Mouse (Mus musculus) 3T3-L1 (cell line): Measurements from ENCODE around the gene Kcnq2.

Experiments used
- DNase-seq: peaks from one replicate; pipeline ENCODE4 v3.0.0-alpha.2; 2015; ENCODE audit warnings: low read depth, low spot score

Gene Kcnq2

GRCm38 (mm10) chr2:181104111-181104510 lies 31.0 kb downstream of the Kcnq2 start:
- DNase-seq: no peak

GRCm38 (mm10) chr2:181102161-181102560 lies 32.9 kb downstream of the Kcnq2 start:
- no peak for DNase-seq

GRCm38 (mm10) chr2:181101626-181102025 lies 33.5 kb downstream of the Kcnq2 start:
- no peak for DNase-seq

GRCm38 (mm10) chr2:181100087-181100486 lies 35.0 kb downstream of the Kcnq2 start:
- no peak for DNase-seq

GRCm38 (mm10) chr2:181090123-181090522 lies 45.0 kb downstream of the Kcnq2 start:
- DNase-seq: no peak

GRCm38 (mm10) chr2:181084997-181085396 lies 50.1 kb downstream of the Kcnq2 start:
- no peak for DNase-seq

- peak; percentile 18 for DNase-seq
Measured at GRCm38 (mm10) chr2:181083945-181084344, 51.2 kb downstream of the Kcnq2 start.

- DNase-seq: peak; percentile 61
Measured at GRCm38 (mm10) chr2:181080886-181081285, 54.2 kb downstream of the Kcnq2 start.

- no peak for DNase-seq
Measured at GRCm38 (mm10) chr2:181079518-181079917, 55.6 kb downstream of the Kcnq2 start.

- DNase-seq: no peak
Measured at GRCm38 (mm10) chr2:181078908-181079307, 56.2 kb downstream of the Kcnq2 start.

- no peak for DNase-seq
Measured at GRCm38 (mm10) chr2:181075501-181075900, 59.6 kb downstream of the Kcnq2 start.

- DNase-seq: no peak
Measured at GRCm38 (mm10) chr2:181072403-181072714, 62.7 kb downstream of the Kcnq2 start.

- peak; percentile 92 for DNase-seq
Measured at GRCm38 (mm10) chr2:181071706-181072402, 63.2 kb downstream of the Kcnq2 start.

GRCm38 (mm10) chr2:181070136-181070535 lies 65.0 kb downstream of the Kcnq2 start:
- DNase-seq: no peak

GRCm38 (mm10) chr2:181068499-181068898 lies 66.6 kb downstream of the Kcnq2 start:
- no peak for DNase-seq

GRCm38 (mm10) chr2:181065827-181066226 lies 69.3 kb downstream of the Kcnq2 start:
- no peak for DNase-seq

- DNase-seq: peak; percentile 88
Measured at GRCm38 (mm10) chr2:181060127-181060526, 75.0 kb downstream of the Kcnq2 start.

GRCm38 (mm10) chr2:181058193-181058592 lies 76.9 kb downstream of the Kcnq2 start:
- DNase-seq: no peak

GRCm38 (mm10) chr2:181057341-181057740 lies 77.8 kb downstream of the Kcnq2 start:
- DNase-seq: no peak

- no peak for DNase-seq
Measured at GRCm38 (mm10) chr2:181052171-181052570, 82.9 kb downstream of the Kcnq2 start.

- DNase-seq: no peak
Measured at GRCm38 (mm10) chr2:181048986-181049385, 86.1 kb downstream of the Kcnq2 start.

- peak; percentile 14 for DNase-seq
Measured at GRCm38 (mm10) chr2:181048252-181048945, 86.7 kb downstream of the Kcnq2 start.

- no peak for DNase-seq
Measured at GRCm38 (mm10) chr2:181044001-181044400, 91.1 kb downstream of the Kcnq2 start.
